Mouse (Mus musculus): ENCODE data around the gene Tcf7l1. TPM values are rescaled to one million over a fixed set of nuclear protein-coding genes. Genes with fewer than 3 reads are reported as not detected.

The Tcf7l1 gene
- polyA plus RNA-seq, 1 experiment from 2014 or later: 20.6 TPM

GRCm38 (mm10) chr6:72655309-72656052 lies 133.6 kb downstream of the Tcf7l1 start:
- peak overlapping the region; percentile 45 for H3K4me2 ChIP-seq (ENCODE audit: low read depth, low read length)

GRCm38 (mm10) chr6:72654355-72654754 lies 134.7 kb downstream of the Tcf7l1 start:
- Histone ChIP-seq H3K9me3 (replicated peaks; ENCODE audit: control insufficient read depth, low read length) (no peaks in the 10 kb centered on the region), H3K27ac (ENCODE audit: low read length) (peak overlapping the region; percentile 80), H3K4me1 (ENCODE audit: control insufficient read depth, insufficient read depth, low read length) (peaks cover 57% of the 10 kb centered on the region), H3K36me3 (ENCODE audit: control insufficient read depth, insufficient read depth, low read length) (no peaks in the 10 kb centered on the region), H3K4me3 (replicated peaks; ENCODE audit: low read length) (no peak overlapping the region), H3K27me3 (ENCODE audit: control insufficient read depth, insufficient read depth, low read length) (no peaks in the 10 kb centered on the region), H3K9ac (ENCODE audit: low read length) (no peak overlapping the region), H3K4me2 (ENCODE audit: low read depth, low read length) (no peak overlapping the region)
- no peak for ATAC-seq (ENCODE audit: insufficient read depth, low FRiP score)
- 91% methylated on average over 6 of the region's 6 CpGs for WGBS

More at GRCm38 (mm10) chr6:72655309-72656052, 133.6 kb downstream of the Tcf7l1 start:
- Histone ChIP-seq H3K9ac (ENCODE audit: low read length) (peak overlapping the region; percentile 55), H3K9me3 (replicated peaks; ENCODE audit: control insufficient read depth, low read length) (no peaks in the 10 kb centered on the region), H3K27ac (ENCODE audit: low read length) (peak overlapping the region; percentile 80), H3K4me3 (replicated peaks; ENCODE audit: low read length) (peak overlapping the region; percentile 22), H3K36me3 (ENCODE audit: control insufficient read depth, insufficient read depth, low read length) (no peaks in the 10 kb centered on the region), H3K4me1 (ENCODE audit: control insufficient read depth, insufficient read depth, low read length) (peaks cover 61% of the 10 kb centered on the region), H3K27me3 (ENCODE audit: control insufficient read depth, insufficient read depth, low read length) (no peaks in the 10 kb centered on the region)
- peak; percentile 73 for ATAC-seq (ENCODE audit: insufficient read depth, low FRiP score)
- 22% methylated on average over 20 of the region's 20 CpGs for WGBS

- 0 out of 2 replicates have a peak, but pooled peaks have one; percentile 6 for ATAC-seq (ENCODE audit: insufficient read depth, low FRiP score)
- Histone ChIP-seq H3K9me3 (replicated peaks; ENCODE audit: control insufficient read depth, low read length) (no peaks in the 10 kb centered on the region), H3K4me3 (replicated peaks; ENCODE audit: low read length) (no peak overlapping the region), H3K9ac (ENCODE audit: low read length) (no peak overlapping the region), H3K4me1 (ENCODE audit: control insufficient read depth, insufficient read depth, low read length) (peaks cover 54% of the 10 kb centered on the region), H3K36me3 (ENCODE audit: control insufficient read depth, insufficient read depth, low read length) (no peaks in the 10 kb centered on the region), H3K4me2 (ENCODE audit: low read depth, low read length) (no peak overlapping the region), H3K27me3 (ENCODE audit: control insufficient read depth, insufficient read depth, low read length) (no peaks in the 10 kb centered on the region), H3K27ac (ENCODE audit: low read length) (peak overlapping the region; percentile 54)
- WGBS: 42% methylated on average over 7 of the region's 7 CpGs
Observed at GRCm38 (mm10) chr6:72653419-72653818, 135.6 kb downstream of the Tcf7l1 start.

- Histone ChIP-seq H3K4me2 (ENCODE audit: low read depth, low read length) (0 out of 2 replicates have a peak overlapping the region, but pooled peaks have one; percentile 1), H3K27me3 (ENCODE audit: control insufficient read depth, insufficient read depth, low read length) (no peaks in the 10 kb centered on the region), H3K9me3 (replicated peaks; ENCODE audit: control insufficient read depth, low read length) (no peaks in the 10 kb centered on the region), H3K27ac (ENCODE audit: low read length) (peak overlapping the region; percentile 81), H3K4me1 (ENCODE audit: control insufficient read depth, insufficient read depth, low read length) (peaks cover 53% of the 10 kb centered on the region), H3K4me3 (replicated peaks; ENCODE audit: low read length) (no peak overlapping the region), H3K9ac (ENCODE audit: low read length) (0 out of 2 replicates have a peak overlapping the region, but pooled peaks have one; percentile 5), H3K36me3 (ENCODE audit: control insufficient read depth, insufficient read depth, low read length) (no peaks in the 10 kb centered on the region)
- peak; percentile 81 for ATAC-seq (ENCODE audit: insufficient read depth, low FRiP score)
- WGBS: 35% methylated on average over 10 of the region's 10 CpGs
Observed at GRCm38 (mm10) chr6:72650338-72650851, 138.7 kb downstream of the Tcf7l1 start.

- no peak overlapping the region for H3K4me3 ChIP-seq (replicated peaks; ENCODE audit: low read length)
- H3K9ac ChIP-seq (ENCODE audit: low read length): 0 out of 2 replicates have a peak overlapping the region, but pooled peaks have one; percentile 15
- no peak for ATAC-seq (ENCODE audit: insufficient read depth, low FRiP score)
- 56% methylated on average over 12 of the region's 12 CpGs for WGBS
- H3K36me3 ChIP-seq (ENCODE audit: control insufficient read depth, insufficient read depth, low read length): no peaks in the 10 kb centered on the region
- no peaks in the 10 kb centered on the region for H3K9me3 ChIP-seq (replicated peaks; ENCODE audit: control insufficient read depth, low read length)
- peaks cover 30% of the 10 kb centered on the region for H3K4me1 ChIP-seq (ENCODE audit: control insufficient read depth, insufficient read depth, low read length)
- no peaks in the 10 kb centered on the region for H3K27me3 ChIP-seq (ENCODE audit: control insufficient read depth, insufficient read depth, low read length)
- no peak overlapping the region for H3K27ac ChIP-seq (ENCODE audit: low read length)
- no peak overlapping the region for H3K4me2 ChIP-seq (ENCODE audit: low read depth, low read length)
Observed at GRCm38 (mm10) chr6:72648002-72648595, 141.0 kb downstream of the Tcf7l1 start.

- H3K27me3 ChIP-seq (ENCODE audit: control insufficient read depth, insufficient read depth, low read length): no peaks in the 10 kb centered on the region
- peaks cover 23% of the 10 kb centered on the region for H3K4me1 ChIP-seq (ENCODE audit: control insufficient read depth, insufficient read depth, low read length)
- 0 out of 2 replicates have a peak, but pooled peaks have one; percentile 16 for ATAC-seq (ENCODE audit: insufficient read depth, low FRiP score)
- H3K27ac ChIP-seq (ENCODE audit: low read length): no peak overlapping the region
- no peaks in the 10 kb centered on the region for H3K9me3 ChIP-seq (replicated peaks; ENCODE audit: control insufficient read depth, low read length)
- H3K9ac ChIP-seq (ENCODE audit: low read length): no peak overlapping the region
- H3K36me3 ChIP-seq (ENCODE audit: control insufficient read depth, insufficient read depth, low read length): no peaks in the 10 kb centered on the region
- no peak overlapping the region for H3K4me2 ChIP-seq (ENCODE audit: low read depth, low read length)
- no peak overlapping the region for H3K4me3 ChIP-seq (replicated peaks; ENCODE audit: low read length)
- WGBS: 46% methylated on average over 10 of the region's 10 CpGs
Observed at GRCm38 (mm10) chr6:72647383-72647820, 141.7 kb downstream of the Tcf7l1 start.

GRCm38 (mm10) chr6:72645364-72645763 lies 143.7 kb downstream of the Tcf7l1 start:
- WGBS: 89% methylated on average over 7 of the region's 7 CpGs
- no peak overlapping the region for H3K4me2 ChIP-seq (ENCODE audit: low read depth, low read length)
- no peaks in the 10 kb centered on the region for H3K9me3 ChIP-seq (replicated peaks; ENCODE audit: control insufficient read depth, low read length)
- H3K4me3 ChIP-seq (replicated peaks; ENCODE audit: low read length): no peak overlapping the region
- no peak for ATAC-seq (ENCODE audit: insufficient read depth, low FRiP score)
- no peak overlapping the region for H3K9ac ChIP-seq (ENCODE audit: low read length)
- no peak overlapping the region for H3K27ac ChIP-seq (ENCODE audit: low read length)
- H3K36me3 ChIP-seq (ENCODE audit: control insufficient read depth, insufficient read depth, low read length): no peaks in the 10 kb centered on the region
- peaks cover 15% of the 10 kb centered on the region for H3K4me1 ChIP-seq (ENCODE audit: control insufficient read depth, insufficient read depth, low read length)
- H3K27me3 ChIP-seq (ENCODE audit: control insufficient read depth, insufficient read depth, low read length): no peaks in the 10 kb centered on the region

- Histone ChIP-seq H3K9me3 (replicated peaks; ENCODE audit: control insufficient read depth, low read length) (no peaks in the 10 kb centered on the region), H3K36me3 (ENCODE audit: control insufficient read depth, insufficient read depth, low read length) (no peaks in the 10 kb centered on the region), H3K9ac (ENCODE audit: low read length) (no peak overlapping the region), H3K27ac (ENCODE audit: low read length) (no peak overlapping the region), H3K4me2 (ENCODE audit: low read depth, low read length) (no peak overlapping the region), H3K4me3 (replicated peaks; ENCODE audit: low read length) (no peak overlapping the region), H3K27me3 (ENCODE audit: control insufficient read depth, insufficient read depth, low read length) (no peaks in the 10 kb centered on the region), H3K4me1 (ENCODE audit: control insufficient read depth, insufficient read depth, low read length) (peaks cover 9% of the 10 kb centered on the region)
- WGBS: 56% methylated on average over 4 of the region's 4 CpGs
- ATAC-seq (ENCODE audit: insufficient read depth, low FRiP score): no peak
Observed at GRCm38 (mm10) chr6:72644576-72644975, 144.5 kb downstream of the Tcf7l1 start.

Data from stomach, embryonic 16.5 days (tissue).